Mouse (Mus musculus) bone marrow, adult 2 months (tissue): ENCODE results near the gene Rap1gap.

Source experiments
- CTCF ChIP-seq: fragments of 200-500 bp; IDR thresholded peaks from 2 replicates; pipeline ENCODE4 v1.5.1; 2011; ENCODE audit warnings: low read length, control low read depth; ENCODE audit not compliant: control insufficient read depth, insufficient read depth
- POLR2A ChIP-seq: fragments of 200-500 bp; IDR thresholded peaks from 2 replicates; pipeline ENCODE4 v1.6.1; 2011; ENCODE audit warnings: low read depth, mild to moderate bottlenecking, control low read depth, low read length, borderline replicate concordance; ENCODE audit not compliant: control insufficient read depth

DNA sequence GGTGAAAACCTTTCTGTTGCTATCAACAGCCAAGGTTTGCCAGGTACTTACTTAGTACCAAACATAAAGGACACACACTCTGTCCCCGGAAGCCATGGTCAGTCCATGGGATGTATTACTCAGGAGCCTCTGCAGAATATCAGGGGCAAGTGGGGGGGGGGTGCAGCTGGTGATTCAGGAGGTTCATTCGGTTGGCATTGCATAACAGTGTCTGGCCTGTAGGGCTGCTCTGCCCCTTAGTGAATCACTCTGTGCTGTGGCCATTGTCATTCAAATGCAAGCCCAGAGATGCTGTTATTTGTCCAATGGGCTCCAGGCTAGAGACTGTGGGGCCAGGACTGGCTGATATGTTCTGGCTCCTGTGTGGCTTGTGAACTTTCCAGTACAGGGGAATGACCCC is 40.0 kb downstream of the Rap1gap start:
- TF ChIP-seq CTCF (no peak), POLR2A (no peak)
